Mouse (Mus musculus): Measurements from ENCODE around the gene Fdx1l.

The Fdx1l gene

DNA sequence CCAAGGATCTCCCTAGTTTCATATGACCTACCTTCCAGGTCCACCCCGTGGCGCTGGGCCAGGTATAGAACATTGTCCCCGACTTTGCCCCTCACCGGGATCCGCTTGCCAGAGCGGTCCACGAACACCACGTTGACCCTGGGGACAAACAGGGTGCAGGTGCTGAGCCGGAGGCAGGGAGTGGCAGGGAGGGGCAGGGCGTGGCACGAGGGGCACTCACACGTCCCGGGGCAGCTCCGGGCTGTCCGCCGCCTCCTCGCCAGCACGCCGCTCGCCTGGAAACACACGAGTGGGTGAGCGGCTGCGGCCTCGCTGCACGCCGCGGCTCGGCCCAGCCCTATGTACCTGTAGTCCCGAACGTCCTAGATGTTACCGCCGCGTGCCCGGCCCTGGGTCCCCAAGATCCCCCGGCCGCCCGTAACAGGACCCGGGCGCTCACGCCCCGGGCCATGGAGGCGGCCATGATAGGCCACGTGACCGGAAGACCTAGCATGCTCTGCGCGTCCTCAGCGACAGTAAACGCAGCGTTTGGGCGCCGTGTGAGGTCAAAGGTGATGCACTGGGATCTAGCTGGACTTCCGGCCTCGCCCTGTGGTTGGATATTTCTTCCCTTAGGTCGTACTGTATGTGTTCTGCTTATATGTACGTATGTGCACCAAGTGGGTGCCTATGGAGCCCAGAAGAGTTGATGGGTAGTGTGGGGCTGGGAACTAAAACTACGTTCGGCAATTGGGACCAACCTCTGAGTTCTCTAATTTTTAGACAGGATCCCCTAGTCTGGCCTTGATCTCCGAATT, at the start of gene Fdx1l, which contains the start of gene Gm49373:
Gene Fdx1l, minus strand, starts transcription at position 571 of the 797 bp plus-strand sequence.
Gene Gm49373, minus strand, starts transcription at position 53 of the 797 bp plus-strand sequence.
- peak; percentile 91 for DNase-seq

DNA sequence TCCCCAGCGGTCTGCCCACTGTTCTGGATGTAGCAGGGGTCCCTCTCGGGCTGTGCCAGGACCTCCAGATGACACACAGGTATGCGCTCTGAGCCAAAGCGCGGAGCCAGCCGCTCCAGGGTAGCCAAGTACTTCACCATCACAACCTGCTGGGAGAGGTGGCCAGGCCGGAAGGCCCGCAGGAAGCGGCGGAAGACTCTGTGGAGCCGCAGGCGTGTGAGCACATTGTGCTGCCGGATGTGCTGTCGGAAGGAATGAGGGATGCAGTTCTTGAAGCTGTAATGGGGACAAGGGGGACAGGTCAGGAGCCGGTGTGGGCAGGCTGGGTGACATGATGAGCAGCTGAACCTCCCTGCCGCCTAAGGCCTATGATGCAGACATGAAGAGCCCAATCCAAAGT, 48.1 kb upstream of the Fdx1l start:
- no peak for DNase-seq

DNA sequence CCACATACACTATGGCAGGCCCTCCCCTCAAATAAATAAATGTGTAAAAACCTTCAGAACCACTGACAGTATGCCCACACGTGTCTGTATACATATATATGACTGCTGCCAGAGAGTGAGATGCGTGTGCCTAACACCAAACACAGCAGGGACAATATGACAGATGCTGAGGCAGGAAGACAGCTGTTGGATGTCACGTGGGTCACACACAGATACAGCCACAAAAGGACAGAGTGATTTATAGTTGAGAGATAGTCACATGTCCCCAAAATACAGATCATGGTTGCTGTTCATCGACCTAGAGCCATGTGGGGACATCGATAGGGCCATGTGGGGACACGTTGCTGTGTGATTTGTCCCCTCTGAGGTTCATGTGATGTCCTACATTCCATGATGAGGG, 43.7 kb upstream of the Fdx1l start:
- no peak for DNase-seq

DNA sequence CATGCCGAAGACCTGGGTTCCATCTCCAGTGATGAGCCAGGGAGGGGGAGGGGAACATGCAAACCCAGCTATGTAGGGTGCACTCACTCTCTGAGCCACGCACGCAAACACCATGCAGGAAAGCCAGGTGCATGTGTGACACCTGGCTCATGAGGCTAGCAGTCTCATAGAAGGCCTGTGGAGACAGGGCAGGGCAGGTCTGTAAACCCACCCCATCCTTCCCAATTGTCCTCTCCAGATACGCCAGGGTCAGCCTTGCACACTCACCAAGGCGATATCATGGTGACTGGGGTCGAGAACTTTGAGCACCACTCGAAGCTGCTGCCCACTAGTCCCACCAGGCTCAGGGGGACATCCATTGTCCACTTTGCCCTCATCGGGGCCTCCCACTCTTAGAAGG, 41.7 kb upstream of the Fdx1l start:
- DNase-seq, result no peak

DNA sequence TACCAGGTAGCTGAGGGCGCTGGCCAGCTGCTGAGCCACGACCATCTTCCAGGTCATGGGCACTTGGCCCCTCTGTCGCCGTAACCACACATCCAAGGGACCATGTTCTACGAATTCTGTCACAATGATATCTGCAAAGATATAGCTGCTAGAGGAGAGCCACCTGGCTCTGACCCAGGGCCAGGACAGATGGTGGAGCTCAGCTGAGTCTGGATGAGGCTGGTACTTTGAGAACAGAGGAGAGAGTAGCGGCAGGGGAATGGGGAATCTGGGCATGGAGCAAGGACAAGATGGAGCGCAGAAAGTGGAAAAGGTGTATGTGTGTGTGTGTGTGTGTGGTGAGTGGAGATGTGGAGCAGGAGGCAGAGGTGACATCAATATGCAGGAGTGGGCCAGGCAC, 40.8 kb upstream of the Fdx1l start:
- DNase-seq, result no peak

DNA sequence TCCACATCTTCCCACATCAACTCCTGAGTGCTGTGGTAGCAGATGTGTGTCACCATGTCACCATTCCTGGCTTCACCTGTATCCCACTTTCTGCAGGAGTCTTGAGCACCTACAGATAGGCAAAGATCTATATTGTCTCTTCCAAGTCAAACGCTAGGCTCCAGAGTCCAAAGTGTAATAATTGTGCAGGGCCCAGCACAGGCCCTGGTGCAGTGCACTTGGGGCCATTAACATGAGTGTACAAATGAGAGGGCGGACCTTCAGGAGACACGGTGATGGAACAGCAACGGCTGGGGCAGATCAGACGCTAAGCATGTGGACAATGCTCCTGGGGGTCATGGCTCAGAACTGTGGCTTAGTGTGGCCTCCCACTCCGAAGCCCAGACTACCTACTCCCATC, 40.3 kb upstream of the Fdx1l start:
- DNase-seq, result no peak

DNA sequence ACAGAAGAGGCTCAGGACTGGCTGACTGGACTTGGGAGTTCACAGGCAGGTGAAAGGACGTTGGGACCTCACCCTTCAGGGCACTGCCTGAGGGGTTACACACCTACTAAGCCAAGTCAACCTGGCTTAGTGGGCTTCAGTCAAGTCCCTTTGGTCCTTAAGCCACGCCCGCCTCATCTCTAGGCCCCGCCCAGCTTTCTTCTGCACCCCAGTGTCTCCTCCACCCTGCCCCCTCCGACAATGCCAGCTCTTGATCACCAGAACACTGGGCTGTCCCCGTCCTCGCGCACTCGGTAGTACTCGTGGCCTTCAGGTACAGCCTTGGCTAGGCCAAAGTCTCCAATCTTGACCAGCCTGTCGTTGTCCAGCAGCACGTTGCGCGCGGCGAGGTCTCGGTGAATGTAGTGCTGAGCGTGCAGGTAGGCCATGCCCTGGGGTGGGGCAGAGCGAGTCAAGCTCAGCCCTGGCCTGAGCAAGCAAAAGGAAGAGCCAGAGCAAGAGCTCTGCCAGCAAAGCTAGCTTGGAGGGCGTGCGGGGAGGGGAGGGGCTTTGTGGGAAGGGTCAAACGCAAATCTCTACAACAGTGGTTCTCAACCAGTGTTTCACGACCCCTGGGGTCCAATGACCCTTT, 34.3 kb upstream of the Fdx1l start:
- no peak for DNase-seq

DNA sequence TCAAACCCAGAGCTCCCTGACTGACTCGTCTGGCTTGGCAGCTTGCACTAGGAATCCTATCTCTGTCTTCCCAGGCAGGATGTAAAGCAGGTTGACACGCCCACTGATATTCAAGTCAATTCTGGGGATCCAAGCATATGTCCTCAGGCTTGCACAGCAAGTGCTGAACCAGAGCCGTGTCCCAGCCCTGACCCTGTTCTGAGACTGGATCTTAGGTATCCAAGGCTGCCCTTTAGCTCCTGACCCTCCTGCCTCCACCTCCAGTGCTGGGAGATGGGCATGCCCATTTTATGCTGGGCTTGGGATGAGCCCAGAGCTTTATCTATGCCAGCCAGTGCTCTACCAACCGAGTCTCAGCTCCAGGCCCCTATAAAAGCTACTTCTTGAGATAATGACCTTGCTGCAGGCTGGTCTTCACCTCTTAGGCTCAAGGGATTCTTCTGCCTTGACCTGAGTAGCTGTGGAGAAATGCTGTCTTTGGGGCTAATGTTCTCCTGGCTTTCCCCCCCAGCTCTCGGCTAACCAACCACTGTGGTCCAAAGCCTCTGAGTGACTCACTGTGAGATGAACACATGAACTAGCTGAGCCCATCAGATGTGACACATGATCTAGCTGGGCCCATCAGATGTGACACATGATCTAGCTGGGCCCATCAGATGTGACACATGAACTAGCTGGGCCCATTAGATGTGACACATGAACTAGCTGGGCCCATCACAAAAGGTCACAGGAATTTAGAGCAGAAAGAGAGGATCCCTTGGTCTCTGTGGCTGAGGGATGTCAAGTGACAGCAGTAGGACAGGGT, 32.5 kb upstream of the Fdx1l start:
- DNase-seq, result no peak

DNA sequence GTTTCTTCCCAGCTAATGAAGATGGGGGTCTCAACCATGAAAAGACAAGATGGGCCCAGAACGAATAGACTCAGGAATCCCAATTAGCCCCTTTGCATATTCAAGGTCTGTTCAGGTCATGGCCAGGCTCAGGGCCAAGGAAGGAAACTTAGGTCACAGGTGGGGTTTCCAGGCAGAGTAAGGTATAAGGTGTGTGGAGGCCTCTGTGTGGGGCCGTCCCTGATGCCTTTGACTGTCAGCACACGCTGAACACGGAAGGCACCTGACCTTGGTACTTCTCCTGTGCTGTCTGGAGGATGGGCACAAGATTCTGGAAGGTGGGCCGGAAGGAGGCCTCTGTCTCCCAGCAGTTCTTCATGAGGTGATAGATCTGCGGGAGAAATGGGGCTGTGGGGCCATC, 31.4 kb upstream of the Fdx1l start:
- DNase-seq, result no peak

DNA sequence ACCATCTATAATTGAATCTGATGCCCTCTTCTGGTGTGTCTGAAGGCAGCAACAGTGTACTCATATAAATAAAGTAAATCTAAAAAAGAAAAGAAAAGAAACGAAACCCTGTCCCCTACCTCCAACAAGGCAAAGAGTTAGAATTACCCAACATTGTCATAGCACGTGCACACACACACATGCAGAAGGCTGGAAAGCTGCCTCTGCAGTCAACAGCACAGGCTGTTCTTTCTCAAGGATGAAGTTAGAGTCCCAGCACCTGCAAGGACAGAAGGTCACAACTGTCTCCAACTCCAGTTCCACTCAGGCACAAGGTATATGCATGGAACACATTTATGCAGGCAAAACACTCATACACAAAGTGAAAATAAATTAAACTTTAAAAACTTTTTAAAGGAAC, 28.7 kb upstream of the Fdx1l start:
- no peak for DNase-seq

DNA sequence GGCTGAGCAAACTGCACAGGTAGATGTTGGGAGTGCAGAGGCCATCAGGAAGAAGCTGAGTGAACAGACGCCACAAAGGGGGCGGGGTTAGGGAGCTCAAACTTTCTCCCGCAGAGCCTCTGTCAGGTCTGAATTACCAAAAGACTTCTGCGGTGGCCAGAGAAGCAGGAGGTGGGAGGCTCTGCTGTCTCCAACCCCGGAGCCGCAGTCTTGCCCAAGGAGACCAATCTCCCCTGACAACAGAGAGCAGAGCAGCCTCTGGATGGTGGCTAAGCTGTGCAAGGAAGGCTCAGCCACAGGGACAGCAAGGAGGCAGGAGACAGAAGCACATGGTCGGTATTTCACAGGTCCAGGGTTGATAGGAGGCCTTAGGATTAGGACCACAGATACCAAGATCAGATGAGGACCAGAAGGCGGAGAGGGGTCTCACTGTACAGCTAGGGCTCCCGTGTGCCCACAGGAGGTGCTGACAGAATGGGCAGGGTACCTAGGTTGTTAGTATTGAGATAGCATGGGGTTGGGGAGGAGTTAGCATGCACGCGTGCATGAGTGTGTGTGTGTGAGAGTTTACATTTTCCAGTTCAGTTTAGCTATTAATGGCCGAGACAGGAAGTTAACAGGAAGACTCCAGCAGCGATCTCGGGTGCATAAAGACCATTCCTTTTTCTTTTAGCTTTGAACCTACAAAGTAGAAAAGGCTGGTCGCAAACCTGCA, 27.2 kb upstream of the Fdx1l start:
- DNase-seq, result no peak

DNA sequence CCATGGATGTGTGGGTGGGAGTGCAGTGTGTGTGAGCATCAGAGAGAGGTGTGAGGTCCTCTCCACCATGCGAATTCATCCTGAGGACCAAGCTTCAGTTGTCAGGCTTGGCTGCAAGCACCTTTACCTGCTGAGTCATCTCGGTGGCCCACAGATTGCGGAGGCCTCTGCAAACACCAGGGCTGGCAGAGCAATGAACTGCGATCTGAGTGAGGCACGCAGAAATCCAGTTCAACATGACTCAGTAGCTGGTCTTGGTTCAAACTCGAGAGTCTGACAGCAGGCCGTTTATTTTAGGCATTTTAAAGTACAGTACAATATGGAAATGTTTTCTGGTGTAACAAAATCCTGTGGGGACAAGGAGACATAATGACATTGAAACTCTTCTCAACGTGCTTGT, 24.4 kb upstream of the Fdx1l start:
- DNase-seq, result peak; percentile 71

DNA sequence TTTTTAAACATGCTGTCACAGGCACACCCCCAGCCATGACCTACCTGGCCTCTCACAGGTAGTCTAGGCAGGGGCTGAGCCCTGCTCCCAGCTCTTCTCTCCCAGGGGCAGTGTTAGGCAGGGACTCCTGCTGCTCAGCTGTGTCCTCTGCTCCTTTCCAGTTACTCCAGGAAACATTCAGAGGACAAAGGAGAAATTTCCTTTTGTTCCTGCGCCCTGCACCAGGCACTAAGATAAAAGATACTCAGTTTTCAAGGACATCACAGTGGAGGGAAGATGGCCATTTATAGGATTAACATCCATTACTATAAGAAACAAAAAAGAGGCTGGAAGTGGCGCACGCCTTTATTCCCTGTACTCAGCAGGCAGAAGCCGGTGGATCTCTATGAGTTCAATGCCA, 22.5 kb upstream of the Fdx1l start:
- DNase-seq, result no peak

DNA sequence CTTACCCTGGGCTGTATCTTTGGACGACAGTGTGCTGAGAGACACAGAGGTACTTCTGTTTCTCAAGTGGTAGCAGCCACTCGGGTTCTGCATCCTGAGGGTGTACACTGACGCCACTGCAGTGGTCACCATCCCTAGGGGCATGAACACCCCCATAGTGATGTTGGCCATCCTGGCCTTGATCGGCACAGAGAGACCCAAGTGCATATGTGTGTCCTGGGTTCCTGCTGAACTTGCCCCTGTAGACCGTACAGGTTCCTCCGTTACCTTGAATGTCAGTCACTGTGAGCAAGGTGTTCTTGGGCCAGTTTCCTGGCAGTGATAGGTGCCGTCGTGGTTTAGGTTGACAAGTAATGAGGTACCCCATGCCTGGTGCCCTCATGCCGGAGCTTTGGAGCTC, 20.0 kb upstream of the Fdx1l start:
- DNase-seq, result no peak

DNA sequence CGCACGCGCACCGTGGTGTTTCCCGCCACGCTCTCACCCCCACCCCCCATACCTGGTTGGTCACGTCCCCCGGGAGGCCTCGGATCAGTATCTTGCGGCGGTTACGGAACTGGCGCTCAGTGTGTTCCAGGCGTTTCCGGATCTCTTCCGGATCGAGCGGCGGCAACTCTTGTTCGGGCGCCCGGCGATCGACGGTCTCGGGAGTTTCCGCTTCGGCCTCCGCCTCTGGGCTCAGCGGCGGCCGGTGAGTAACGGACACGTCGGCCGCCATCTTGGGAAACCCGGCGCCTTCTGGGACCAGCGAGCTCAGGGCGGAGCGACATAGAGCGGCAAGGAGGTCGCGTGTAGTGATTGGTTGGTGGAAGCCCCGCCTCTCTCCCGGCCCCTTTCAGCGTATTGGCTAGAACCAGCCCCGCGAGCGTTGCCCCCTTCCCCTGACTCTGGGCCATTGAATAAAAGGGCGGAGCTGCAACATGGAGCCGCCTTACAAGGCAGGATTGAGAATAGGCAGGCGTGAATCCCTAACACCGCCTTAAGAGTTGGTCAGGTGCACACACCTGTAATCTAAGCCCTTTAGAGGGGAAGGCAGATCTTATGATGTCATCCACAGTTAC, 18.4 kb upstream of the Fdx1l start, which contains the start of the genes Gm38431 and Raver1:
Gene Gm38431, minus strand, starts transcription at position 291 of the 614 bp plus-strand sequence.
Gene Raver1, minus strand, starts transcription at position 302 of the 614 bp plus-strand sequence.
- DNase-seq, result peak; percentile 97

DNA sequence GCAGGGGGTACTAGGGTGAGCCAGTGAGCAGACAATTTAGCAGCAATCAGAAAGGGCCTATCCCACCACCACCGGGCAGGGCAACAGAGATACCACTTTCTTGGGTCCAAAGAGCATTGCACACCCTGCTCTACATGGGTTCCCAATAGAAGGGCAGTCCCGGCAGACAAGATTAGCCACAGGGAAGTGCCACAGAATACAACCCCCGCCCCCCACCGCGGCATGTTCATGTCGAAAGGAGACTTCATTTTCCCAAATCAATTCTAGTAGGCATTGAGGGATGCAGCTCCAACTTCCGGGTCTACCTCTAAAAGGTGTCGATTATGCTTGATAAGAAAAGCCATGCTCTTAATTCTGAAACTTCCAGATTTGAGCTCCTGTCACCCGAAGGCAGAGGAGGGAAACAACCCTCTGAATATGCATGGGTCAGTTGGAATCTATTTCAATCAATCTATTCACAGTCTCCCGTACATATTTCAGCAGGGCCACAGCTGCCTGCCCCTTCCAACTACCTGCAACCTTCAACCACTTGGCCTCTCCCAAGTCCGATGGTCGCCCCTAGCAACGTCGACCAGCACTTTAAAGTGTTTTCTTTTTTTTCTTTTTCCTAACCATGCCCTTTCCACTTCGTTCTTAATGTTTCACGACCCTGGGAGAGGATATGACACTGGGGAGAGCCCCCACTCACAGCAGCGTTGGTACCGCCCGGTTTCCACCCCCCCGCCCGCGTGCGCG, 17.7 kb upstream of the Fdx1l start:
- no peak for DNase-seq

DNA sequence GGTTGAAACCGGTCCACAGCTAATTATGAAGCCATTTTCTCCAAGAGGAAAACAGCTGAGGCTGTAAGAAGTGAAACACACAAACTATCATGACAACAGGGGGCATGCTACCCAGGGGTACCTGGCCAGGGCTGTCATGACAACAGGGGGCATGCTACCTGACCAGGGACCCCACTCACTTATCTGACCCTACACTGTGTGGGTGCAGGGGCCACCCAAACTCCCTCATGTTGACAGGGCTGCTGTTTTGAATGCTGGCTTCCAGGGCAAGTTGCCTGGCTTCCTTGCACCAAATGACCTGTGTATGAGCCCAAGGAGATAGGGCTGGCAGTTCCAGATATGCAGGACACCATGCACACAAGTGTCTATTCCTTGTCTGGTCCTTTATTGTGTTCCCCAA, 17.1 kb upstream of the Fdx1l start:
- no peak for DNase-seq

DNA sequence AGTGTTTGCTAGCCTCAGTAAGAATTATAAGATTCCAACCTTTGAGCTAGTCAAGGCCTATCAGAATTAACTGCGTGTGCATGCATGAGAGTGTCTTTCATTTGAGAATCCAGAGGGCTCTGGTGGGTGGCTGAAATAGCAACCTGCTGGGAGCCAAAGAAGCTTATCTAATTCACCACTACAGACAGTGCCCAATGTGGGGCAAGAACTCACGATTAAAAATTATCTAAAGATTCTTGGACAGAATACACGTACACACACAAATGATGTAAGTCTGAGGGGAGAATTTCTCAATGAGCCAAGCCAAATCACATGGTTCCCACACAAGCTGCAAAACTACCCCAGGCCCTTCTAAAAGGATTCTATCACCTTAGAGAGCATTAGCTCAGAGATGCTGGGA, 9.9 kb upstream of the Fdx1l start:
- no peak for DNase-seq

DNA sequence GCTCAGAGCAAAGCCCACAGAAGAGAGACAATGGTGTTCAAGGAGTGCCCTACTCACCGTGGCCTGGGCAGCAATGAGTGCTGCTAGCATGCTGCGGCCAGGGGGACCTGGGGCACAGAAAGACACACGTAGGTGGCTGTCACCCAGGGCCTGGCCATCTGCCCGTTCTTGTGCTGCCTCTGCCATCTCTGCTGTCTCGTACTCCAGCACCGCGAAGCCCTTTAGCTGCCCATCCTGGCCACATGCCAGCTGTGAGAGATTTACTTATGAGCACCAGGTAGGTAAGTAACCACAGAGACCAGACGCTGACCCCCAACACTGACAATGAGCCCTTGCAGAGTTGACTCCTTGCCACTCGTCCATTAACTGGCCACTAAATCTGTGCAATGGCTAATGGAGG, 7.7 kb upstream of the Fdx1l start:
- no peak for DNase-seq

DNA sequence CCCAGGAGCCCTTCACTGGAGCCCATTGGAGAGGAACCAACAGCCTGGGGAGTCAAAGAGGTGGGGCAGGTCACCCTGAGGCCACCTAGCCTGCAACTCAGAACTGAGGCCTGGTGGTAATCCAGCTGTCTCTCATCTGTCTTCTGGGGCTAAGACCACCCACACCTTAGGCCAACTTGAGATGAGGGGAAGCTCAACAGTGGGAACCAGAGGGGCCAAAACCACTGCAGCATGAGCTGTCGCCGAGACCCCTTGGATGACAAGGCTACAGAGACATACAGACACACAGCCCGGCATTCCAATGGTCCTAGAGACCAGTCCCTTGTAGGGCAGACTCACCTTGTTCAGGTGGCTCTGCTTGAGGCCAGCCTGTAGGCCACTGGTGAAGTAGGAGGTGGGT, 2.2 kb upstream of the Fdx1l start:
- DNase-seq, result no peak

DNA sequence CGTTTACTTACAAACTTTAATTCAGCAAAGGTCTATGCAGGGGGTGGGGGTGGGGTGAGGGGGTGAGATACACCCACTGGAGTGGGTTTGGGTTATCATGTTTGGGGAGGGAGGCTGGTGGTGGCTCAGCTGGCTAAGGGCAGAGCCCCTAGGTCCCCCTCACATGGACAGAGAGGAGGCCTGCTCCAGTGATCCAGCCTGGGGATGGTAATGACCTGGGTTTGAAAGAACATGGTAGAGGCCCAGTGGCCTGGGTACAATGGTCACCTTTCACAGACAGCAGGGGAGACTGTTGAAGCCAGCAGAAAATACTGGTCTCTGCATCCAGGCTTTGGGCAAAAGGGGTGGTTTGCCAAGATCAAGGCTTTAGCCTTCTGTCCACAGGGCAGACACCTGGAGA, 759 bp upstream of the Fdx1l start:
- DNase-seq, result no peak

DNA sequence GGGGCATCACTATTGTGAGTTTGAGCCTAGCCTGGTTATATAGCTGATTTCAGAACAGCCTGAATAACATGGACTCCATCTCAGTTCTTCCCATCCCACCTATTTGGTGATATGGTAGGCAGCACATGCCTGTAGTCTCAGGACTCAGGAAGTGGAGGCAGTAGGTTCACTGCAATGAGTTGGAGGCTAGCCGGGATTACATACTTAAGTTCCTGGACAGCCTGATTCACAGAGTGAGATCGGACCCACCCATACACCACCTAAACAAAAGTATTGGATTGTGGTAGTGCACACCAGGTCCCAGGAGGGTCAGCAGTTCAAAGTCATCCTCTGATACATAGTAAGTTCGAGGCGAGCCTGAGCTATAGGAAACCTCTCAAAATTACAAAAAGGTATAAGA, 773 bp downstream of the Fdx1l start:
- no peak for DNase-seq
